Mouse (Mus musculus) retina, adult 2 months (tissue): ENCODE results near the gene Tm2d1.

ENCODE experiments used
- DNase-seq: peaks from one replicate; pipeline ENCODE4 v3.0.0-alpha.2; 2012; ENCODE audit warnings: low read depth, low spot score

Gene Tm2d1

GRCm38 (mm10) chr4:98322223-98322622, 60.9 kb downstream of the Tm2d1 start:
- peak; percentile 49 for DNase-seq

DNA sequence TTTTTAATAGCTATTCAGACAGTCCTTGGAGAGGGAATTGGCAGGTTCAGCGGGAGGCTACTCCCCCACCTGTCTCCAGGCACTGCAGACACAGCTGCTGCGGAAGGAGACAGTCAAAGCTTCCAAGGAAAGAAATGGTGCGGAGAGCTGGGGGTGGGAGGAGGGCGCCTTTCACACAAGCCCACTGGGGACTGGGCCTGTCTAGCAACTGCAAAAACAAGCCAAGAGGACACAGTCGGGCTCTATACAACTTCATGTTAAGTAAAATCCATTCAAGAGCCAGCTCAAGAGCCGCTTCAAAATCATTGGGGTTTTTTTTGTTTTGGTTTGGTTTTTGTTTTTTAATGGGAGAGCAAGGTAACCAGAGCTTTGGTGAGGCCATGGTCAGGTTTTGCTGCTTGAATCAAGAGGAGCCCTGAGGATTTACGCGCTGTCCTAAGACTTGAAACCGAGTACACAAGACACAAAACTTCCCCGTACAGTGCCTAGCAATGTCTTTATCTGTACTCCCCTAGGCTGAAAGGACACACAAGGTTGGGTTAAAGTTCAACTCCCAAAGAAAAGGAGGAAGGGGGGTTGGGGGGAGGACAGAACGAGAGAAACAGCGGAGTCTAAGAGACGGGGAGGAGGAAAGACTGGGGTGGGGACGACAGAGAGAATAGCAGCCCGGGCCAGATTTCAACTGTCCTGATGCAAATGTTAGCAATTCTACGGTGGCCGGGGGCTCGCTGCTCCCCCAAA, 61.6 kb downstream of the Tm2d1 start:
- DNase-seq, result no peak

DNA sequence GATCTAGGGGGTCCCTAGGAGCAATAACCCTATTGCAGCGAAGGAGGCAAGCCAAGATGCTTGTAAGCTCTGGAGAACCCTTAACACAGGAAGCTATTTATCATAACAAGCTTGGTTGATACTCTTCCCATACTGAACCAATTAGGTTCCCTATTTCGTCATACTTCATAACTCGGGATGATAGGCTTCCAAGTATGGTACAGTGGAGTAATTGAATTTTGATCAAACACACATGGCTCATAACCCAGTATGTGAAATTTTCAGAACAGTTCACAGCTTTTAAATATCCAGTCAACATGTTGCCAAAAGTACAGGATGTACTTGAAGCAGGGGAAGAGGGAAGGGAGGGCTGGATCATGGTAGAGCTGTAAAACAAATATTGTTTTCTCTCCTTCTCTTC, 64.3 kb downstream of the Tm2d1 start:
- DNase-seq, result no peak

DNA sequence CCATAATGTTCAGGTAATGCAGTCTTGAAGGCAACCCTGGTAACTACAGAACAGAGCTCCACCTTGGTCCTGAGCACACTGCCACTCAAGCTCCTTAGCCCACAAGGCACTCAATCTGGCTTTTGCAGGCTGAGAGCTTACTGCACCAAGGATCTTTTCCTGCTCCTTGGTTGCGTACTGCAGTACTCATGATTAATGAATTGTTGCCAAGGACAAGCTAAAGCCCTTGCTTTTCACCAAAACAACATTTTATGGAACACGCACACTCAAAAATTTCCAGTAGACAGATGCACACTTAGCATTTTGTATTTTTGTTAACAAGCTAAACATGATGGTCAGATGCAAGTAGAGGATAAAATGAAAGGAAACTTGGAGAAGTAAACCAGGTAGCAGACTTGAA, 66.0 kb downstream of the Tm2d1 start:
- no peak for DNase-seq
